Mouse (Mus musculus) frontal cortex, adult 2 months (tissue): ENCODE results near the gene Pde4d. TPM values are rescaled to one million over a fixed set of nuclear protein-coding genes. Genes with fewer than 3 reads are reported as not detected.

Source experiments
- DNase-seq, 2 experiments: peaks; one replicate each; pipeline ENCODE4 v3.0.0; 2022; ENCODE audit warnings: low spot score in 1 of 2; ENCODE audit errors: extremely low spot score in 1 of 2
- polyA plus RNA-seq: library from polyadenylated mRNA; depleted of rRNA; stranded (reverse); fragments of >200 nt; gene quantifications from 2 replicates; pipeline ENCODE4 v1.2.3, GENCODE M21; 2012

The Pde4d gene
- polyA plus RNA-seq, 1 experiment = 40.3 TPM

DNA sequence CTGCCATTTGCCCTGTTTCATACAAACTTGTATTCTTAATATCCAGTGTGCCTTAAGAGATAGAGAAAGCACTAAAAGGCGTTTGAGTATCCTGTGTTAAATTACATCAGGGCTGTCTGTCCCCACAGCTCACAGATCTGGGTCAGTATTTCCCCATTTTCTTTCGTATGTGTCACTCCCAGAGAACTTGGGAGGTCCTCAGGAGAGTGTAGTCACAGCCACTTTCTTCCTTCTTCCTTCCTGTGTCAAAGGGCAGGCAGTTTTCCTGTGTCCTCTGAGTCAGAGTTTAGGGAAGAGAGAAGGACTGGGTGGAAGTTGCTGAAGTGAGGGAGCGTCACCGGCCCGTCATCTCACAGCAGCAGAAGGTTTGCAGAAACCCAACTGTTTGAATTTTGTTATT is 103.2 kb downstream of the Pde4d start:
- DNase-seq = no peak

DNA sequence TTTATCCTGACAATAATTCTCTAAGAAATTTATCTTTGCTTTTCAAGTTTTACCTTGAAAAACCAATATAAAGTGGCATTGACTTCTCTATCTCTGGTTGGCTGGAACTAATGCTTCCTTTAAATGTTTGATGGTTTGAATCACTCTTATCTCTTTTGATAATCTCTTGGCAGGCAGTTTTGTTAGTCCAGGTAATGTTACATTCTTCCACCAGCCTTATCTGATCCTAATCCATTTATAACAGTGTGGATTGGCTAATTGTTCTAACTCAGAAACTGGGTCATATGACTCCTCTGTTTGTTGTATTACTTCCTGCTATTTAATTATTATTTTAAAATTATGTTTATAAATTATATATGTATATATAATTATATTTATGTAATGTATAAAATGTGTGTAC is 105.2 kb downstream of the Pde4d start:
- DNase-seq = no peak

DNA sequence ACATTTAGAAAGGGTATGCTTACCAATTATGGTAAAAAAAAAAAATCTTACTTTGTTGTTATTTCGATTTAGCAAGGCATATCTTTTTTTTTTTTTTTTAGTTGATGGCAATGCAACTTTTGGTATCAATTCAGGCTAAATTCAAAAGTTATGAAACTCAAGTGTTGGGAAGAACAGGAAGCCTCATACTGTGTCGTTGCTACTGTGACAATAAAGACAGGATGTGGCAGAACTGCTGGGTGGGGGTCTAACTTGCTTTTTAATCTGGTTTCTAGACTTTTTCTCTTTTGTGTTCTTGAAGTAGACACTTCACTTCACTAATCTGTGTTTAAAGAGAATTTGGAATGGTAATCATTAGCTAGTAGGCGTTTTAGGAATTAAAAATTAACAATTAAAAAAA is 147.2 kb downstream of the Pde4d start:
- no peak for DNase-seq

- DNase-seq = no peak
Measured at GRCm38 (mm10) chr13:108598673-108599072, 148.9 kb downstream of the Pde4d start.

GRCm38 (mm10) chr13:108599186-108599900 is 149.6 kb downstream of the Pde4d start:
- DNase-seq = peak in 1 of 2 experiments; percentile 6

- DNase-seq = no peak
Measured at GRCm38 (mm10) chr13:108601021-108601420, 151.3 kb downstream of the Pde4d start.

DNA sequence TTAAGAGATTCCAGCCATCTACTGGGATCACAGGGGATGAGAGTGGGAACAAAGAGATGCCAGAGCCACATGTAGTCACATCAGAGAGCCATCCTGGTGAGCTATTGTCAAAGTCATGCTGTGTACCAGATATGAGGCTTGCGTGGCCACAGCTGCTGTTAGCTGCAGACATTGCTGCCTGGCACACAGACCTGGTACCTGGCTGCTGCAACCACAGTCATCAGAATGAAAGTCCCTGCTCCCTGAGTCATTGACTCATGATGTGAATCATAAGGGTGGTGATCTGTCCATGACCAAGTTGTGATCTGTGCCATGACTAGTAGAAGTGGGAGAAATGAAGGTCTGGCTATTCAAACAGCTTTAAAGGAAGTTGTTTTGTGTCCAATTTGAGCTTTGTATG is 153.8 kb downstream of the Pde4d start:
- no peak for DNase-seq

- no peak for DNase-seq
Measured at GRCm38 (mm10) chr13:108604213-108604612, 154.5 kb downstream of the Pde4d start.

DNA sequence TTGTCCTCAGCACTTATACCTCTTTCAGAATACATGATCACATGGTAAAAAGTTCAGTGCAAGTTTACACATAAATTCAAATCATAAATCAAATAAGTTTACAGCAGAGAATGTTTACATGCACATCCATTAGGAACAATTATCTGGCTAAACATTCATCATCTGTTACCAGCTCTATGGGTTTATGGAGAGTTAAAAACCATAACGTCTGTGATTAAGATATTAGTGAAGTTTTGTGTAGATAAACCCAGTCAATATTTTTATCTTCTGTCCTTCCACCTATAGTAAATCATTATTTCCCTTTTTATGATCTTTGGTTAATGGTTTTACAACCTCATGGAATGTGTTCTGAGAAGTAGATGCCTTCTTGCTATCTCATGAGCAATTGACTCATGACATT is 168.5 kb downstream of the Pde4d start:
- DNase-seq = no peak

DNA sequence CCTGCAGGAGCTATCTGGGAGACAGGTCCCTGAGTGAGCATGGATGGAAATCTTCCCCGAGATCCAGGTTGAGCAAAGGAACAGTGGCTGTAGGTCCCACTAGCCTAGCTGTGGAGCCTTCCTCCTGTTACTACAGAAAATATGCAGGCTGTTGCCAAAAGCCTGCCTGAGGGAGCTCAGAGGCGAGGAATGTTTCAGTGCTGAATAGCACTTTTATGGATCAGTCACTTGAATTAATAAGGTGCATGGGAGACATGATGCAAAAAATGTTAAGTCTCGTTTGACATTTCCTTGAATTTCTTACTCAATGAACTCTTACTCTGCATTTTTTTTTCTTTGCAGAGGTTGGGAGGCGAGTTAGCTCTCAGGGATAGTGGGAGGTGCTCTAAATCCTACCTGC is 172.9 kb downstream of the Pde4d start:
- no peak for DNase-seq

- DNase-seq = no peak
Measured at GRCm38 (mm10) chr13:108623929-108624328, 174.2 kb downstream of the Pde4d start.

DNA sequence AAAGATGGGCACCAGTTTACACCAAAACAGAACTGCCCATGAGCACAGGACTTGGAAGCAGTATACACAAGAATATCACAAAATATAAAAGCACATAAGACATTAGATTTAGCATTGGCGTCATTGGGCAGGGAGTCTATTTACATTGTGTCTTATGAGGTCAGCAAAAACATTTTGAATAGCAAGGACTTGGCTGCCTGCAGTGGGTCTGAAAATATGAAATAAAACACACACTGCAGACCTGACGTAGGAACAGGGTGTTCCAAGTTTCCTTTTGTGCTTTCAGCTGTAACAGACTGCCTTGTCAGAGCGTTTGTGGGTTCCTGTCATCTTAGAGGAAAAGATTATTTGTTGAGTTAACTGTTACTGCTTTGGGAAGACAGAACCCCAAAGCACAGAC is 176.4 kb downstream of the Pde4d start:
- no peak for DNase-seq

GRCm38 (mm10) chr13:108628501-108628900 is 178.8 kb downstream of the Pde4d start:
- DNase-seq = no peak

GRCm38 (mm10) chr13:108630576-108630975 is 180.8 kb downstream of the Pde4d start:
- DNase-seq = no peak

DNA sequence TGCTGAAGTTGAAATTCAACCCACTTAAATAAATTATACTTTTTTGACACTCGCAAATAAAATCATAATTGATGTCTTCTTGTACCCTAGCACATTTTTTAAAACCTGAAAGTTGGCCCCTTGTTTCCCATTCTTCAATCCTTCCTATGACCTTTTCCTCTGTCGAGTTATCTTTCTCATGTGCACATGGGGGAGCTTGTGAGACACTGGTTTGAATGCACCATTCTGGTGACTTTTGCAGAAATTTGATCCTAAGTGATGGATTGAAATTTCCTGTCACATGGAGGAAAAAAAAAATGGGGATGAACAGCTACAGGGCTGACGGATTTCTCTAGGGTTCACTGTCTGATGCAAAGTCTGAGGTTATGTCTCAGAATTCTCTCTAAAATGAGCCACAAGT is 181.5 kb downstream of the Pde4d start:
- peak in 1 of 2 experiments; percentile 12 for DNase-seq

DNA sequence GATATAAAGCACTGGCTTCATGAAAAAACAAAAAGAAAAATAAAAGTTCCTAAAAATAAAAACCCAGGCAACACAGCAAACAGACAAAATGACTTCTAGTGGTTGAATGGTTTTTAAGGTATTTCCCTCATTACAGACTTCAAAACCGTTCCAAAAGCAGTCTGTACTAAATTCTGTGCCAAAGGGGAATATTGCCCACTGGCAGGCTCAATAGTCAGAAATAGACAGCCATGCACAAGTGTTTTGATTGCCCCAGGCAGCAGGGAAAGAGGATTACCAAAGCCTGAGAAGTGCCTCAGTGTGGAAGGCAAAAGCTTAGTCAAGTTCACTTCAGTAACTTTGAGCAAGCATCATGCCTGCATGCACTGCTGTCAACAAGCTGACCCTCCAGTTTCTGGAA is 186.8 kb downstream of the Pde4d start:
- no peak for DNase-seq

DNA sequence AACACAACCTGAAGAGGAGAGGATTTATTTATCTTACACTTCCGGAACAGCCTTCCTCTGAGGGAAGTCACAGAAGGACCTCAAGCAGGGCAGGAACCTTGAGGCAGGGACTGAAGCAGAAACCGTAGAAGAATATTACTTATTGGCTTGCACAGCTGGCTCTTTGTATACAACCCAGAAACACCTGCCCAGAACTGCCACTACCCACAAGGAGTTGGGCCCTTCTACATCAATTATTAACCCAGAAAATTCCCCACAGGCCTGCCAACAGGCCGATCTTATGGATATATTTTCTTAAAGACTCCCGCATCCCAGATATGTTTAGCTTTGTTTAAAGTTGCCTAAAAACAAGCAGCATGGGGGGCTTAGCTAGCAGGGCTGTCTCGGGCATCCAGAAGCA is 192.5 kb downstream of the Pde4d start:
- no peak for DNase-seq

DNA sequence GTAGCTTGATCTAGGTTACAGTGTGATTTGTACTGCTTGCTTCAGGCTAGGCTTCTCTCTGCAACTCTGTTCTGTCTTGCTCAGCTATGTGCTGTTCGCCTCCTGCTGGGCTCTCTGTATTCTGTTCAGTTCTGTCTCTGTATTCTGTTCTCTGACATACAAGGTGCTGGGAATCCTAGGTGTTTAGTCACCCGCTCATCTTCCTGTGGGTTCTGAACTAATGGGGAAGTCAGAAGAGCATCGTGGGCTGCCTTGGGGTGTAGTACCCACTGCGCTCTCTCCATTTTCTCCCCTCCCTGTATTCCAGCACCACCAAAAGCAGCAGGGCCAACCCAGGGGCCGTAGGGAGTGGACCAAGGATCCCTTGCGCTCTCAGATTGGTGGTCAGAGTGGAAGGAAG is 197.1 kb downstream of the Pde4d start:
- no peak for DNase-seq

DNA sequence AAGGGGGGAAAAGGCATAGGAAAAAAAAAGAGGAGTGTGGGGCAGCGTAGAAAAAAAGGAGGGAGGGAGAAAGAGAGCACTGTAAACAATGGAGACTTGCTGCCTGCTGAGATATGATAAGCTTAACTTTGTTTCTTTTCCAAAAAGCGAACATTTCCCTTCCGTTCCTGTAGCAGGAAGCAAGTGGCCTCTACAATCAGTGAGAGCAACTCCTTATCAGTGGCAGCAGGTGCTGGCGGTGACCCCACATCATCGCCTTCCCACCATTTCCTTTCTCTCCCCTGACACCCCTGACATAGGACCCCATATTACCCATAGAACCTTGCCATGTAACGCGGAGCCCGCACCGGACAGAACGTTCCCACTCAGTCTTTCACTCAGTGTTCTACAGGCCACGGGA is 197.5 kb downstream of the Pde4d start:
- no peak for DNase-seq

GRCm38 (mm10) chr13:108654026-108654723 is 204.4 kb downstream of the Pde4d start:
- no peak for DNase-seq

GRCm38 (mm10) chr13:108666579-108666978 is 216.8 kb downstream of the Pde4d start:
- DNase-seq = no peak

DNA sequence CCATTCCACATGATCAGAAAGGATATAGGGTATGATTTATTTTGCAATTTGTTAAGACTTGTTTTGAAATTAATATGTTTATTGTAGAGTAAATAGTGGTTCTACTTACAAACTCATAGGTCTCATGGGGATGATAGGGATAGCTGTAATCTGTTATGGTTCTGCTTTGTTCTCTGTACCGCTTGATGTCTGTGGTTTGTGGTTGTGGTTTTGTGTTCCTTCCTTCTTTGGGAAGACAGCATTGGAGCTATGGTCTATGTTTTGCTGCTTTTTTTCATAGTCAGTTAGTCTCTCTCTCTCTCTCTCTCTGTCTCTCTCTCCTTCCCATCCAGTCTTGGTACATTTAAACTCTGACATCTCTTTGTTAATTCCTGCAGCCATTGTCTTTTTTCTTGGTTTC is 217.3 kb downstream of the Pde4d start:
- DNase-seq = no peak
